Mouse (Mus musculus): ENCODE data around the gene Lgi2. TPM values are rescaled to one million over a fixed set of nuclear protein-coding genes. Genes with fewer than 3 reads are reported as not detected.

The Lgi2 gene
- polyA plus RNA-seq, 1 experiment, result not detected

GRCm38 (mm10) chr5:52526324-52526986 lies 39.8 kb downstream of the Lgi2 start:
- no peaks in the 10 kb centered on the region for H3K4me1 ChIP-seq (ENCODE audit: control insufficient read depth)
- no peaks in the 10 kb centered on the region for H3K36me3 ChIP-seq (ENCODE audit: control insufficient read depth)
- H3K4me3 ChIP-seq (replicated peaks), result no peak overlapping the region
- H3K27me3 ChIP-seq (ENCODE audit: control insufficient read depth), result no peaks in the 10 kb centered on the region
- TF ChIP-seq GATA1 (IDR thresholded peaks at IDR 0.05; ENCODE audit: low read length) (no peak), TAL1 (IDR thresholded peaks at IDR 0.05; ENCODE audit: low read length) (no peak)
- H3K9me3 ChIP-seq (ENCODE audit: control insufficient read depth, low read length), result peaks cover 1% of the 10 kb centered on the region; the same call in 1 of the 2 replicates

GRCm38 (mm10) chr5:52524207-52524606 lies 42.1 kb downstream of the Lgi2 start:
- Histone ChIP-seq H3K4me1 (ENCODE audit: control insufficient read depth) (no peaks in the 10 kb centered on the region), H3K9me3 (ENCODE audit: control insufficient read depth, low read length) (peaks cover 17% of the 10 kb centered on the region), H3K27me3 (ENCODE audit: control insufficient read depth) (no peaks in the 10 kb centered on the region), H3K4me3 (replicated peaks) (no peak overlapping the region), H3K36me3 (ENCODE audit: control insufficient read depth) (no peaks in the 10 kb centered on the region)
- no peak for TF ChIP-seq GATA1 (IDR thresholded peaks at IDR 0.05; ENCODE audit: low read length)
- no peak for TF ChIP-seq TAL1 (IDR thresholded peaks at IDR 0.05; ENCODE audit: low read length)

GRCm38 (mm10) chr5:52519921-52520320 lies 46.3 kb downstream of the Lgi2 start:
- Histone ChIP-seq H3K9me3 (ENCODE audit: control insufficient read depth, low read length) (peaks cover 17% of the 10 kb centered on the region), H3K27me3 (ENCODE audit: control insufficient read depth) (peaks cover 4% of the 10 kb centered on the region; the same call in 1 of the 2 replicates), H3K4me1 (ENCODE audit: control insufficient read depth) (no peaks in the 10 kb centered on the region; the same call in 1 of the 2 replicates), H3K4me3 (replicated peaks) (no peak overlapping the region), H3K36me3 (ENCODE audit: control insufficient read depth) (no peaks in the 10 kb centered on the region)
- no peak for TF ChIP-seq TAL1 (IDR thresholded peaks at IDR 0.05; ENCODE audit: low read length)
- no peak for TF ChIP-seq GATA1 (IDR thresholded peaks at IDR 0.05; ENCODE audit: low read length)

- TF ChIP-seq TAL1 (IDR thresholded peaks at IDR 0.05; ENCODE audit: low read length) (no peak), GATA1 (IDR thresholded peaks at IDR 0.05; ENCODE audit: low read length) (no peak)
- H3K4me1 ChIP-seq (ENCODE audit: control insufficient read depth), result no peaks in the 10 kb centered on the region; the same call in 1 of the 2 replicates
- peaks cover 14% of the 10 kb centered on the region for H3K9me3 ChIP-seq (ENCODE audit: control insufficient read depth, low read length)
- no peak overlapping the region for H3K4me3 ChIP-seq (replicated peaks)
- H3K27me3 ChIP-seq (ENCODE audit: control insufficient read depth), result peaks cover 4% of the 10 kb centered on the region; the same call in 1 of the 2 replicates
- no peaks in the 10 kb centered on the region for H3K36me3 ChIP-seq (ENCODE audit: control insufficient read depth)
Observed at GRCm38 (mm10) chr5:52516072-52516476, 50.2 kb downstream of the Lgi2 start.

- peaks cover 8% of the 10 kb centered on the region for H3K9me3 ChIP-seq (ENCODE audit: control insufficient read depth, low read length)
- TF ChIP-seq GATA1 (IDR thresholded peaks at IDR 0.05; ENCODE audit: low read length) (no peak), TAL1 (IDR thresholded peaks at IDR 0.05; ENCODE audit: low read length) (no peak)
- H3K36me3 ChIP-seq (ENCODE audit: control insufficient read depth), result no peaks in the 10 kb centered on the region
- peaks cover 4% of the 10 kb centered on the region; the same call in 1 of the 2 replicates for H3K27me3 ChIP-seq (ENCODE audit: control insufficient read depth)
- no peaks in the 10 kb centered on the region; the same call in 1 of the 2 replicates for H3K4me1 ChIP-seq (ENCODE audit: control insufficient read depth)
- no peak overlapping the region for H3K4me3 ChIP-seq (replicated peaks)
Observed at GRCm38 (mm10) chr5:52515246-52516021, 50.8 kb downstream of the Lgi2 start.

- no peak for TF ChIP-seq TAL1 (IDR thresholded peaks at IDR 0.05; ENCODE audit: low read length)
- no peak for TF ChIP-seq GATA1 (IDR thresholded peaks at IDR 0.05; ENCODE audit: low read length)
- no peak overlapping the region for H3K4me3 ChIP-seq (replicated peaks)
- H3K9me3 ChIP-seq (ENCODE audit: control insufficient read depth, low read length), result no peaks in the 10 kb centered on the region
- H3K36me3 ChIP-seq (ENCODE audit: control insufficient read depth), result no peaks in the 10 kb centered on the region
- H3K27me3 ChIP-seq (ENCODE audit: control insufficient read depth), result peaks cover 2% of the 10 kb centered on the region; the same call in 1 of the 2 replicates
- no peaks in the 10 kb centered on the region; the same call in 1 of the 2 replicates for H3K4me1 ChIP-seq (ENCODE audit: control insufficient read depth)
Observed at GRCm38 (mm10) chr5:52511089-52511488, 55.2 kb downstream of the Lgi2 start.

- Histone ChIP-seq H3K27me3 (ENCODE audit: control insufficient read depth) (no peaks in the 10 kb centered on the region), H3K4me3 (replicated peaks) (no peak overlapping the region), H3K4me1 (ENCODE audit: control insufficient read depth) (no peaks in the 10 kb centered on the region), H3K36me3 (ENCODE audit: control insufficient read depth) (no peaks in the 10 kb centered on the region), H3K9me3 (ENCODE audit: control insufficient read depth, low read length) (no peaks in the 10 kb centered on the region)
- TF ChIP-seq GATA1 (IDR thresholded peaks at IDR 0.05; ENCODE audit: low read length) (no peak), TAL1 (IDR thresholded peaks at IDR 0.05; ENCODE audit: low read length) (no peak)
Observed at GRCm38 (mm10) chr5:52509416-52509815, 56.8 kb downstream of the Lgi2 start.

GRCm38 (mm10) chr5:52504666-52505065 lies 61.6 kb downstream of the Lgi2 start:
- Histone ChIP-seq H3K27me3 (ENCODE audit: control insufficient read depth) (no peaks in the 10 kb centered on the region), H3K36me3 (ENCODE audit: control insufficient read depth) (no peaks in the 10 kb centered on the region), H3K4me1 (ENCODE audit: control insufficient read depth) (no peaks in the 10 kb centered on the region), H3K4me3 (replicated peaks) (no peak overlapping the region), H3K9me3 (ENCODE audit: control insufficient read depth, low read length) (peaks cover 2% of the 10 kb centered on the region; the same call in 1 of the 2 replicates)
- TF ChIP-seq TAL1 (IDR thresholded peaks at IDR 0.05; ENCODE audit: low read length) (no peak), GATA1 (IDR thresholded peaks at IDR 0.05; ENCODE audit: low read length) (no peak)

- Histone ChIP-seq H3K27me3 (ENCODE audit: control insufficient read depth) (no peaks in the 10 kb centered on the region), H3K4me1 (ENCODE audit: control insufficient read depth) (no peaks in the 10 kb centered on the region), H3K9me3 (ENCODE audit: control insufficient read depth, low read length) (peaks cover 2% of the 10 kb centered on the region; the same call in 1 of the 2 replicates), H3K4me3 (replicated peaks) (no peak overlapping the region), H3K36me3 (ENCODE audit: control insufficient read depth) (no peaks in the 10 kb centered on the region)
- TF ChIP-seq TAL1 (IDR thresholded peaks at IDR 0.05; ENCODE audit: low read length) (no peak), GATA1 (IDR thresholded peaks at IDR 0.05; ENCODE audit: low read length) (no peak)
Observed at GRCm38 (mm10) chr5:52504148-52504547, 62.1 kb downstream of the Lgi2 start.
